Mouse (Mus musculus): ENCODE data around the gene Naip6. TPM values are rescaled to one million over a fixed set of nuclear protein-coding genes. Genes with fewer than 3 reads are reported as not detected.
"Not testable (repeated sequence)": the region's sequence is repeated elsewhere in the genome, so short reads cannot be mapped to it uniquely, and the experiment has no call there.

Naip6 gene
- 0.15 TPM in 1 of 2 replicates, not detected in the other for polyA plus RNA-seq (2014; fragmentation: Nextera tagmentation; extraction: Ambion mirVana)

- H3K4me2 ChIP-seq (replicated peaks); H3K27ac ChIP-seq; H3K9me3 ChIP-seq (ENCODE audit: control insufficient read depth, low read length); H3K36me3 ChIP-seq (replicated peaks; ENCODE audit: control insufficient read depth, insufficient read depth); H3K27me3 ChIP-seq (ENCODE audit: control insufficient read depth, insufficient read depth, low read length); H3K4me1 ChIP-seq (replicated peaks; ENCODE audit: control insufficient read depth, insufficient read depth, low read length); H3K9ac ChIP-seq; DNase-seq (ENCODE audit: low spot score); H3K4me3 ChIP-seq (replicated peaks; ENCODE audit: low read length); ATAC-seq (ENCODE audit: low FRiP score): not testable (repeated sequence)
- 79% methylated on average over 5 of the region's 6 CpGs for WGBS
Observed at GRCm38 (mm10) chr13:100317256-100317893, at the start of gene Naip6. Gene Naip6, minus strand, starts transcription at chr13:100317674.

GRCm38 (mm10) chr13:100352315-100352714, 34.8 kb upstream of the Naip6 start:
- WGBS, result 80% methylated on average over 2 of the region's 2 CpGs
- H3K36me3 ChIP-seq (replicated peaks; ENCODE audit: control insufficient read depth, insufficient read depth); H3K27ac ChIP-seq; H3K4me3 ChIP-seq (replicated peaks; ENCODE audit: low read length); H3K4me2 ChIP-seq (replicated peaks); DNase-seq (ENCODE audit: low spot score); H3K4me1 ChIP-seq (replicated peaks; ENCODE audit: control insufficient read depth, insufficient read depth, low read length); ATAC-seq (ENCODE audit: low FRiP score); H3K9me3 ChIP-seq (ENCODE audit: control insufficient read depth, low read length); H3K27me3 ChIP-seq (ENCODE audit: control insufficient read depth, insufficient read depth, low read length); H3K9ac ChIP-seq: not testable (repeated sequence)

GRCm38 (mm10) chr13:100349510-100350173, 32.2 kb upstream of the Naip6 start:
- ATAC-seq (ENCODE audit: low FRiP score); DNase-seq (ENCODE audit: low spot score); H3K9ac ChIP-seq: not testable (repeated sequence)

GRCm38 (mm10) chr13:100341822-100342221, 24.3 kb upstream of the Naip6 start:
- H3K4me3 ChIP-seq (replicated peaks; ENCODE audit: low read length), result no peak overlapping the region
- no peak overlapping the region for H3K4me2 ChIP-seq (replicated peaks)
- no peak for ATAC-seq (ENCODE audit: low FRiP score)
- H3K27ac ChIP-seq, result no peak overlapping the region
- H3K36me3 ChIP-seq (replicated peaks; ENCODE audit: control insufficient read depth, insufficient read depth), result no peaks in the 10 kb centered on the region
- H3K4me1 ChIP-seq (replicated peaks; ENCODE audit: control insufficient read depth, insufficient read depth, low read length), result no peaks in the 10 kb centered on the region
- H3K9me3 ChIP-seq (ENCODE audit: control insufficient read depth, low read length), result no peaks in the 10 kb centered on the region
- no peak for DNase-seq (ENCODE audit: low spot score)
- no peak overlapping the region for H3K9ac ChIP-seq
- WGBS, result 72% methylated on average over 2 of the region's 2 CpGs
- H3K27me3 ChIP-seq (ENCODE audit: control insufficient read depth, insufficient read depth, low read length), result no peaks in the 10 kb centered on the region

More at GRCm38 (mm10) chr13:100349510-100350173, 32.2 kb upstream of the Naip6 start:
- not testable (repeated sequence) for H3K4me1 ChIP-seq (replicated peaks; ENCODE audit: control insufficient read depth, insufficient read depth, low read length); H3K4me2 ChIP-seq (replicated peaks); H3K4me3 ChIP-seq (replicated peaks; ENCODE audit: low read length); H3K9me3 ChIP-seq (ENCODE audit: control insufficient read depth, low read length); H3K27me3 ChIP-seq (ENCODE audit: control insufficient read depth, insufficient read depth, low read length); H3K36me3 ChIP-seq (replicated peaks; ENCODE audit: control insufficient read depth, insufficient read depth); H3K27ac ChIP-seq
- WGBS, result 79% methylated on average over 1 of the region's 2 CpGs

- H3K4me2 ChIP-seq (replicated peaks); H3K4me1 ChIP-seq (replicated peaks; ENCODE audit: control insufficient read depth, insufficient read depth, low read length); H3K9me3 ChIP-seq (ENCODE audit: control insufficient read depth, low read length); H3K4me3 ChIP-seq (replicated peaks; ENCODE audit: low read length); H3K27ac ChIP-seq; H3K9ac ChIP-seq; DNase-seq (ENCODE audit: low spot score); H3K27me3 ChIP-seq (ENCODE audit: control insufficient read depth, insufficient read depth, low read length); ATAC-seq (ENCODE audit: low FRiP score); H3K36me3 ChIP-seq (replicated peaks; ENCODE audit: control insufficient read depth, insufficient read depth): not testable (repeated sequence)
- WGBS, result 49% methylated on average over 5 of the region's 5 CpGs
Observed at GRCm38 (mm10) chr13:100331728-100332127, 14.3 kb upstream of the Naip6 start.

GRCm38 (mm10) chr13:100328899-100329298, 11.4 kb upstream of the Naip6 start:
- H3K36me3 ChIP-seq (replicated peaks; ENCODE audit: control insufficient read depth, insufficient read depth); H3K9ac ChIP-seq; H3K4me3 ChIP-seq (replicated peaks; ENCODE audit: low read length); H3K4me1 ChIP-seq (replicated peaks; ENCODE audit: control insufficient read depth, insufficient read depth, low read length); H3K4me2 ChIP-seq (replicated peaks); H3K27ac ChIP-seq; DNase-seq (ENCODE audit: low spot score); H3K9me3 ChIP-seq (ENCODE audit: control insufficient read depth, low read length); H3K27me3 ChIP-seq (ENCODE audit: control insufficient read depth, insufficient read depth, low read length); ATAC-seq (ENCODE audit: low FRiP score): not testable (repeated sequence)
- 33% methylated on average over 1 of the region's 1 CpGs for WGBS

- not testable (repeated sequence) for H3K4me3 ChIP-seq (replicated peaks; ENCODE audit: low read length); ATAC-seq (ENCODE audit: low FRiP score); H3K9me3 ChIP-seq (ENCODE audit: control insufficient read depth, low read length); H3K27me3 ChIP-seq (ENCODE audit: control insufficient read depth, insufficient read depth, low read length); H3K9ac ChIP-seq; H3K36me3 ChIP-seq (replicated peaks; ENCODE audit: control insufficient read depth, insufficient read depth); H3K27ac ChIP-seq; DNase-seq (ENCODE audit: low spot score); H3K4me1 ChIP-seq (replicated peaks; ENCODE audit: control insufficient read depth, insufficient read depth, low read length); H3K4me2 ChIP-seq (replicated peaks)
- 77% methylated on average over 2 of the region's 2 CpGs for WGBS
Observed at GRCm38 (mm10) chr13:100328029-100328428, 10.6 kb upstream of the Naip6 start.

GRCm38 (mm10) chr13:100322266-100322837, 4.9 kb upstream of the Naip6 start:
- H3K4me1 ChIP-seq (replicated peaks; ENCODE audit: control insufficient read depth, insufficient read depth, low read length); ATAC-seq (ENCODE audit: low FRiP score); H3K36me3 ChIP-seq (replicated peaks; ENCODE audit: control insufficient read depth, insufficient read depth); H3K27me3 ChIP-seq (ENCODE audit: control insufficient read depth, insufficient read depth, low read length); H3K27ac ChIP-seq; H3K4me2 ChIP-seq (replicated peaks); H3K4me3 ChIP-seq (replicated peaks; ENCODE audit: low read length); H3K9me3 ChIP-seq (ENCODE audit: control insufficient read depth, low read length); DNase-seq (ENCODE audit: low spot score); H3K9ac ChIP-seq: not testable (repeated sequence)
- 92% methylated on average over 3 of the region's 3 CpGs for WGBS

GRCm38 (mm10) chr13:100284611-100285010, 32.9 kb downstream of the Naip6 start:
- no peaks in the 10 kb centered on the region for H3K9me3 ChIP-seq (ENCODE audit: control insufficient read depth, low read length)
- 88% methylated on average over 1 of the region's 1 CpGs for WGBS
- no peak overlapping the region for H3K27ac ChIP-seq
- H3K4me1 ChIP-seq (replicated peaks; ENCODE audit: control insufficient read depth, insufficient read depth, low read length), result no peaks in the 10 kb centered on the region
- H3K36me3 ChIP-seq (replicated peaks; ENCODE audit: control insufficient read depth, insufficient read depth), result no peaks in the 10 kb centered on the region
- no peak overlapping the region for H3K9ac ChIP-seq
- DNase-seq (ENCODE audit: low spot score) (no peak), ATAC-seq (ENCODE audit: low FRiP score) (no peak)
- no peaks in the 10 kb centered on the region for H3K27me3 ChIP-seq (ENCODE audit: control insufficient read depth, insufficient read depth, low read length)
- no peak overlapping the region for H3K4me2 ChIP-seq (replicated peaks)
- no peak overlapping the region for H3K4me3 ChIP-seq (replicated peaks; ENCODE audit: low read length)
